Mouse (Mus musculus): Measurements from ENCODE around the gene Gpatch8. TPM values are rescaled to one million over a fixed set of nuclear protein-coding genes. Genes with fewer than 3 reads are reported as not detected.
"Not testable (repeated sequence)": the region's sequence is repeated elsewhere in the genome, so short reads cannot be mapped to it uniquely, and the experiment has no call there.

Gene Gpatch8
- total and polyA plus RNA-seq, 2 experiments from 2014 or later = 24.8 to 53.3 TPM

- TF ChIP-seq CTCF (IDR thresholded peaks at IDR 0.05) = no peak
- DNase-seq (ENCODE audit: low spot score) = peak; percentile 29
- peaks cover 11% of the 10 kb centered on the region for H3K4me1 ChIP-seq (ENCODE audit: insufficient read depth, low read length)
- peak overlapping the region; percentile 98 for H3K9ac ChIP-seq (replicated peaks; ENCODE audit: low read length, poor library complexity, severe bottlenecking)
- ATAC-seq (ENCODE audit: low FRiP score) = peak; percentile 49; the same call in 1 of the 2 replicates
- peak overlapping the region; percentile 100 for H3K4me3 ChIP-seq (ENCODE audit: low read depth, low read length)
- peak overlapping the region; percentile 72 for H3K4me2 ChIP-seq (ENCODE audit: low read depth, low read length, poor library complexity, severe bottlenecking)
- WGBS = under 1% methylated on average over 38 of the region's 39 CpGs
- peak overlapping the region; percentile 98 for H3K27ac ChIP-seq (ENCODE audit: low read depth, low read length)
- no peaks in the 10 kb centered on the region for H3K9me3 ChIP-seq (ENCODE audit: low read length)
- H3K27me3 ChIP-seq (ENCODE audit: insufficient read depth, low read length) = no peaks in the 10 kb centered on the region
- no peaks in the 10 kb centered on the region for H3K36me3 ChIP-seq (ENCODE audit: insufficient read depth, low read length)
These were observed 677 bp downstream of the Gpatch8 start for GRCm38 (mm10) chr11:102555400-102556030.

GRCm38 (mm10) chr11:102552051-102552450 is 4.1 kb downstream of the Gpatch8 start:
- Histone ChIP-seq H3K9ac (replicated peaks; ENCODE audit: low read length, poor library complexity, severe bottlenecking) (no peak overlapping the region), H3K9me3 (ENCODE audit: low read length) (no peaks in the 10 kb centered on the region), H3K27me3 (ENCODE audit: insufficient read depth, low read length) (no peaks in the 10 kb centered on the region), H3K27ac (ENCODE audit: low read depth, low read length) (no peak overlapping the region), H3K4me3 (ENCODE audit: low read depth, low read length) (no peak overlapping the region), H3K4me2 (ENCODE audit: low read depth, low read length, poor library complexity, severe bottlenecking) (no peak overlapping the region), H3K36me3 (ENCODE audit: insufficient read depth, low read length) (no peaks in the 10 kb centered on the region), H3K4me1 (ENCODE audit: insufficient read depth, low read length) (peaks cover 11% of the 10 kb centered on the region)
- WGBS = 97% methylated on average over 3 of the region's 3 CpGs
- TF ChIP-seq CTCF (IDR thresholded peaks at IDR 0.05) = no peak
- no peak for ATAC-seq (ENCODE audit: low FRiP score)
- no peak for DNase-seq (ENCODE audit: low spot score)

- Histone ChIP-seq H3K4me3 (ENCODE audit: low read depth, low read length) (no peak overlapping the region), H3K36me3 (ENCODE audit: insufficient read depth, low read length) (no peaks in the 10 kb centered on the region), H3K27ac (ENCODE audit: low read depth, low read length) (no peak overlapping the region), H3K4me1 (ENCODE audit: insufficient read depth, low read length) (peaks cover 11% of the 10 kb centered on the region), H3K9ac (replicated peaks; ENCODE audit: low read length, poor library complexity, severe bottlenecking) (no peak overlapping the region), H3K4me2 (ENCODE audit: low read depth, low read length, poor library complexity, severe bottlenecking) (no peak overlapping the region), H3K27me3 (ENCODE audit: insufficient read depth, low read length) (no peaks in the 10 kb centered on the region), H3K9me3 (ENCODE audit: low read length) (no peaks in the 10 kb centered on the region)
- TF ChIP-seq CTCF (IDR thresholded peaks at IDR 0.05) = no peak
- ATAC-seq (ENCODE audit: low FRiP score) (no peak), DNase-seq (ENCODE audit: low spot score) (no peak)
These were observed 5.0 kb downstream of the Gpatch8 start for GRCm38 (mm10) chr11:102551176-102551575.

- Histone ChIP-seq H3K4me3 (ENCODE audit: low read depth, low read length) (no peak overlapping the region), H3K4me1 (ENCODE audit: insufficient read depth, low read length) (no peaks in the 10 kb centered on the region), H3K4me2 (ENCODE audit: low read depth, low read length, poor library complexity, severe bottlenecking) (no peak overlapping the region), H3K9me3 (ENCODE audit: low read length) (no peaks in the 10 kb centered on the region), H3K9ac (replicated peaks; ENCODE audit: low read length, poor library complexity, severe bottlenecking) (no peak overlapping the region), H3K27me3 (ENCODE audit: insufficient read depth, low read length) (no peaks in the 10 kb centered on the region), H3K36me3 (ENCODE audit: insufficient read depth, low read length) (no peaks in the 10 kb centered on the region; the same call in 1 of the 2 replicates), H3K27ac (ENCODE audit: low read depth, low read length) (no peak overlapping the region)
- no peak for ATAC-seq (ENCODE audit: low FRiP score)
- 90% methylated on average over 5 of the region's 5 CpGs for WGBS
- no peak for TF ChIP-seq CTCF (IDR thresholded peaks at IDR 0.05)
- no peak for DNase-seq (ENCODE audit: low spot score)
These were observed 14.7 kb downstream of the Gpatch8 start for GRCm38 (mm10) chr11:102541471-102541870.

- not testable (repeated sequence) for H3K27ac ChIP-seq (ENCODE audit: low read depth, low read length); H3K9me3 ChIP-seq (ENCODE audit: low read length); H3K4me3 ChIP-seq (ENCODE audit: low read depth, low read length); H3K36me3 ChIP-seq (ENCODE audit: insufficient read depth, low read length); H3K9ac ChIP-seq (replicated peaks; ENCODE audit: low read length, poor library complexity, severe bottlenecking); H3K4me2 ChIP-seq (ENCODE audit: low read depth, low read length, poor library complexity, severe bottlenecking); H3K27me3 ChIP-seq (ENCODE audit: insufficient read depth, low read length); DNase-seq (ENCODE audit: low spot score); ATAC-seq (ENCODE audit: low FRiP score); H3K4me1 ChIP-seq (ENCODE audit: insufficient read depth, low read length)
These were observed 15.9 kb downstream of the Gpatch8 start for GRCm38 (mm10) chr11:102540286-102540685.

GRCm38 (mm10) chr11:102539690-102540089 is 16.5 kb downstream of the Gpatch8 start:
- ATAC-seq (ENCODE audit: low FRiP score) = no peak
- Histone ChIP-seq H3K9me3 (ENCODE audit: low read length) (no peaks in the 10 kb centered on the region), H3K27ac (ENCODE audit: low read depth, low read length) (no peak overlapping the region), H3K9ac (replicated peaks; ENCODE audit: low read length, poor library complexity, severe bottlenecking) (no peak overlapping the region), H3K4me3 (ENCODE audit: low read depth, low read length) (no peak overlapping the region), H3K4me2 (ENCODE audit: low read depth, low read length, poor library complexity, severe bottlenecking) (no peak overlapping the region), H3K36me3 (ENCODE audit: insufficient read depth, low read length) (peaks cover 3% of the 10 kb centered on the region; the same call in 1 of the 2 replicates), H3K27me3 (ENCODE audit: insufficient read depth, low read length) (no peaks in the 10 kb centered on the region), H3K4me1 (ENCODE audit: insufficient read depth, low read length) (no peaks in the 10 kb centered on the region)
- 77% methylated on average over 1 of the region's 1 CpGs for WGBS
- no peak for DNase-seq (ENCODE audit: low spot score)
- no peak for TF ChIP-seq CTCF (IDR thresholded peaks at IDR 0.05)
